Mouse (Mus musculus) gastrocnemius, adult 18-20 months (tissue): ENCODE measurements around the gene Rapgefl1. TPM values are rescaled to one million over a fixed set of nuclear protein-coding genes. Genes with fewer than 3 reads are reported as not detected.
"Not testable (repeated sequence)": the region's sequence is repeated elsewhere in the genome, so short reads cannot be mapped to it uniquely, and the experiment has no call there.

Experiments
- DNase-seq: peaks from one replicate; pipeline ENCODE4 v3.0.0; 2021; ENCODE audit warnings: low spot score
- total RNA-seq, 2 experiments: library from RNA; stranded (reverse); gene quantifications; 2 replicates each; pipeline ENCODE4 v1.2.3; 2021

Gene Rapgefl1
- total RNA-seq, 2 experiments from 2014 or later = 0.09 to 0.14 TPM

DNA sequence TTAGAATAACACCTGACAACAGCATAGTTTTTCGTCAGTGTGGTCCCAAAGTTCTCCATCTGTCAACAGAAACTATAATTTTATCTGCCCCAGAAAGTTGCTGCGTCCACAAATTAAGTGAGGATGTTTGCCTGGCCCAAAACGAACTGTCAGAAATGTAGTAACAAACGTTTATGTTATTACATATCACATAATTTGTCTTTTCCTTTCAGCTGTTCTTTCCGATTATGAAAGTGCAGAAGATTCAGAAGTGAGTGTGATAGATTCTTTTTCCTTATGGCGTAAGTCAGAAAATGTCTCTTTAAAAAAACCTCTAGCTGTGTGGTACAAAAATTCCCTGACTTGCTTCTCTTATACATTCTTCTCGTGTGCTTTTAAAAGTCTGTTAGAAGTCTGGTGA lies 25.9 kb upstream of the Rapgefl1 start:
- DNase-seq = no peak

DNA sequence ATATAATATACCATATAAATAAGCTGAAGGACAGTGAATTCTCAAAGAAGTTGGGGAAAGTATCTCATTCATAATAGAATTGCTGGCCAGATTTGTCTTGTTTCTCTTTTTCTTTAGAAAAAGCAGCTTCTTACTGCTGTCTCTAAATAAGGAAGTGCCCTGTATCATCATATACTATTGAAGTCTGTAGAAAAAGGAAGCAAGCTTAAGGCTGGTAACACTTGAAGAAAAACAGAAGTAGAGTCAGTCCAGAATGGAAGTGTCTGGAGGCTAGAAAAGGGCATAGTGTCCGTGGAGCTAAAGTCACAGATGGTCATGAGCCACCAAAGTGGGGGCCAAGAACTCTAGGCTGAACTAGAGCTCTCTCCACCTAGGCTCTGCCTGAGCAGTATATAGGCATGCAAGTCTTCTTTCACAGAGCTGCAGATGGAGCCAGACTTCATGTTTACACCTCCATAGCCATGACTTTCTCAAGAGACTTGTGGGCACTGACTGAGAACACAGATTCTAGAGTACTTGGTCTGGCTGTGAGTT lies 19.8 kb upstream of the Rapgefl1 start:
- no peak for DNase-seq

DNA sequence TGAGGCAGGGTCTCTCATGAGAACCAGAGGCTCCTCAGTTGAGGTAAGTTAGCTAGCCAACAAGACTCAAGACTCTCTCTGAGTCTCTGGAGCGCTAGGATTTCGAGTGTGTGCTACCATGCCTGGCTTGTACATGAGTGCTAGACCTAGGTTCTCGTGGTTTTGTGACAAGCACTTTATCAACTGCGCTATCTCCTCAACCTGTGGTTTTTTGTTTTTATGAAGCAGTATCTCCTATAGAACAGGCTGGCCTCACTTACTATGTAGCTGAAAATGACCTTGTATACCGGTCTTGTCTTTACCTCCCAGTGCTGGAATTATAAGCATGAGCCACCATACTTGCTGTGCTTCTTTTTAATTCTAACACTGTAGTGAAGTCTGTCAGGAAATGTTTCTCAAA lies 15.6 kb upstream of the Rapgefl1 start:
- DNase-seq = no peak

DNA sequence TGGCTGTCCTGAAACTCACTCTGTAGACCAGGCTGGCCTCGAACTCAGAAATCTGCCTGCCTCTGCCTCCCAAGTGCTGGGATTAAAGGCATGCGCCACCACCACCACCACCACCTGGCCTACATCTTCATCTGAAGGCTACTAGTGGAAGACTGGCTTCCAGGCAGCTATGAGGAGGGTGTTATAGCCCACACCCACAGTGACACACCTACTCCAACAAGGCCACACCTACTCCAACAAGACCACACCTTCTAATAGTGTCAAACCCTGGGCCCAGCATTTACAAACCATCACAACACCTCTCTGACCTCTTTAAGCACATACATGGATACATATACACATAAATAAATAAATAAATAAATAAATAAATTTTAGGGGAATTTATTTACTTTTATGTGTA lies 10.5 kb upstream of the Rapgefl1 start:
- not testable (repeated sequence) for DNase-seq

DNA sequence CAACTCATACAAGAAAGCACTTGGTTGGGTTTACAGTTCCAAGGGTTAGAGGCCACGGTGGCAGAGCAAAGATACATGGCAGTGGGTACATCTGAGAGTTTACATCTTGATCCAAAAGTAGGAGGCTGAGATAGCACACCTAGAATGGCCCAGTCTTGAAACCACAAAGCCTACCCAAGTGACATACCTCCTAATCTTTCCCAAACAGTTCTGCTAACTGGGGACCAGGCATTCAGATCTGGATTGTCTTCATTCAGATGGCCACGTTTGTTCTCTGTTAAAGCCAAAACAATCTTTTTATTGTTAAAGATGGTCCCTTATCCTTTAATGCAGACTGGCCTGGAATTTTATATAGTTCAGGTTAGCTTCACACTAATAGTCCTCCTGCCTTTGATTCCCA lies 8.7 kb upstream of the Rapgefl1 start:
- no peak for DNase-seq

DNA sequence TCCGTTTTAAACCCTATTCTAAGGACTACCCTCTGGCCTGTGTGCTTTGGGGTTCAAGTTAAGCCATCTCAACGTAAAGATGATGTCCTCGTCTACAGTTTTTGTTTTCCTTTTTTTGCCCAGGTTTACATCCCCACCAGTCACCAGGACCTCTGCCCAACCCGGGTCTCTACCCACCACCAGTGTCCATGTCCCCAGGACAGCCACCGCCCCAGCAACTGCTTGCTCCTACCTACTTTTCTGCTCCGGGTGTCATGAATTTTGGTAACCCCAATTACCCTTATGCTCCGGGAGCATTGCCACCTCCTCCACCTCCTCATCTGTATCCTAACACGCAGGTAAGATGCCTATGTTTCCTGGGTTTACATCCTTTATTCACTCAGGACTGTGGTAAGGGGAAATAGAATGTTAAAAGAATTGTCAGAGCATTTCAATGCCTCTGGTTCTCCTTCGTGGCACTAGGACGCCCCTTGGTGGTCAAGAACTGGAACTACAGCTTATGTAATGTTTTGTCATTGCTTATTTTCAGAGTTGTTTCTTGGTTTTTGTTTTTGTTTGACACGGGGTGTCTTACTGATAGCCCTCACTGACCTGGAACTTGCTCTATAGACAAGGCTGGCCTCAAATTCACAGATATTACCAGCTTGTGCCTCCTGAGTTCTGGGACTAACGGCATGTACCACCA lies 7.4 kb upstream of the Rapgefl1 start:
- peak; percentile 42 for DNase-seq

DNA sequence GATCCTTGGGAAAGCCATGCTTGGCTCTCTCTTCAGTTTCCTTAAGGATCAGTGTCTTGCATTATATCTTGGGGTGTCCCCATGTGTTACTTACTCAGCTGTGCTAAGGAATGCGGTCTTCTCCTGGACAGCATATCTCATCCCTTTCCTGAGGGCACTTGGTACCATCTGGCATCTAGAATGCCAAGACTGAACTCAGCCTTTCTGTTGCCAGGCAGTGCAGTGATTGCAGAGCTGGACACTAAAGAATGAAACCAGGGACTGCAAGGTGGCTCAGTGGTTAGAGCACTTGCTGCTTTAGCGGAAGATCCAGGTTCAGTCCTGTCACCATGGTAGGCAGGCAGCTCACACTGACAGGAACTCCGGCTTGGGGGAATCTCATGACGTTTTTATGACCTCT lies 6.7 kb upstream of the Rapgefl1 start:
- no peak for DNase-seq

DNA sequence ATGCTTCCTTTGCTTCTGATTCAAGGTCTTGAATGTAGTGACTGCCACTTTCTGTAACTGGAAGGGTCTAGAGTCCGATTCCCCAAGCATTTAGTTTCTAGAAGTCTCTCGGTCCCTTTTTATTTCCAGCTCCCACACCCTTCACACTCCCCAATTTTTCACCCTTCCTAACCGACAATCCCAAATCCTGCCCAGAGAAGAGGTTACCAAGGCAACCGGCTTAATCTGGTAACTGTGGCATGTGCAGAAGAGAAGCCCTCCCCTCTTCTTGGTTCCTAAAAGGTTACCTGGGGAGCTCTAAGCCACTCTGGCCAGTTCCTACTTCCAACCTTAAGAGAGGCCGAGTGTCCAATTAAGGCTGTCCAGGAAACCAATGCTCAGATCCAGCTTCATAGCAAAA lies 1.3 kb upstream of the Rapgefl1 start:
- no peak for DNase-seq

DNA sequence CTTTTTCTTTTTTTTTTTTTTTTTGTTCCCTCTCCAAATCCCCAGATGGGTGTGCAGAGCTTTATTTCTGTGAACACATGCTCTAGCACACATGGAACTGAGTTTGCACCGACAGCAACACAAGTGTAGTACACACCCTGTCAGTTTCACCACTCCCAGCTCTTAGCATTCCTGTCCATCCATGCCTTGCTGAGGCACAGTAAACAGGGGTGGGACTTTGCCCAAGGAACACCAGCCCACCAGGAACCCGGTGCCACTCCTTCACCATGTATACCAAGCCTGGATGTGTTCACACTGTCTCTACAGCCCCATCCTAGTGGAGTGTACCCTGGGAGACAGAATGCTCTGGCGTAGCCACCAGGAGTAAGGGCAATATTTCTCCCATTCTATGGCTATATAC lies 860 bp upstream of the Rapgefl1 start:
- no peak for DNase-seq

DNA sequence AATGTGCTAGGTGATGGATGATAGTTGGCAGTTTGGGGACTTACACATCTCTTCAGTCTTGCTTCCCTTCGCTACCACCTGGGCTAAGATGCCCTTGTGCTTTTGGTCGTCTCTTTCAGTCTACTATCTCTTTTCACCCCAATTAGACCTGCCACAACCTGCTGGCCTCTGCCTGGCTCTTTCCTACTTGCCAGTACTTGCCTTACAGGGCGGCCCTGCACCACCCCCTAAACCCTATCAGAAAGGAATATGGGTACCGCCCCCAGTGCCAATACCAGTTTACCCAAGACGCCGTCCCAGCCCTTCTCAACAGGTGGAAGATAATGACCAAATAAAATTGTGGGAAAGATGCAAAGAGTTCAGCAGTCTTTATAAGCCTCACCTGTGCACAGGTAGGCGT lies 457 bp upstream of the Rapgefl1 start:
- DNase-seq = no peak

DNA sequence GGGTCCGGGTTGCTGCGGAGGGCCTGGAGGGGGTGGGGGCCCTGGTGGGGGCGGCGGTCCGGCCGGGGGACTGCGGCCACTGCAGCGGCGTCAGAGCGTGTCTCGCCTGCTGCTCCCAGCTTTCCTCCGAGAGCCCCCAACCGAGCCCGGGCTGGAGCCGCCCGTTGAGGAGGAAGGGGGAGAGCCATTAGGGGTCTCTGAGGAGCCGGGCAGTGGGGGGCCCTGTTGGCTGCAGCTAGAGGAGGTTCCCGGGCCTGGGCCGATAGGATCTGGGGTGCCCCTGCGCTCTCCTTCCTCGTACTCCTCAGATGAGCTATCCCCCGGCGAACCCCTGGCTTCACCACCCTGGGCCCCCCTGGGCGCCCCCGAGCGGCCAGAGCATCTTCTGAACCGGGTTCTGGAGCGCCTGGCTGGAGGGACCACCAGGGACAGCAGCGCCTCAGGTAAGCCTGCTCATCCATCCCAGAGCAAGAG lies 683 bp downstream of the Rapgefl1 start:
- no peak for DNase-seq

DNA sequence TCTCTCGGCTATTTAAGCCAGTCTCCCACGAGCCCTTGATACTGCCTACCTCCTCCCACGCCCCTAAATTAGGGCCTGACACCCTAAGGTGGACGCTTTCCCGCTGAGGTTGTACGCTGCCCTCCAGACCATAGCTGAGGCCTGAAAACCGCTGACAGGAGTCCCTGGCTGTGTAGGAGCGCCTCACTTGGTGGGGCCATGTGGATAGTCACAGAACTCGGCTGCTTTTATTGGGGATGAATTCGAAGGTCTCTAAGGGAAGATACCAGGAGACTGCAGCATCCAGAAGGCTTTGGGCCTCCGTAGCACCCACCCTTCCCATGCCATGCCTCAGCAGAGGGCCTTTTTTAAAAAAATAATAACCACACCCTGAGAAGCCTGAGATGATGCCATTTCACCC lies 1.3 kb downstream of the Rapgefl1 start:
- DNase-seq = no peak

DNA sequence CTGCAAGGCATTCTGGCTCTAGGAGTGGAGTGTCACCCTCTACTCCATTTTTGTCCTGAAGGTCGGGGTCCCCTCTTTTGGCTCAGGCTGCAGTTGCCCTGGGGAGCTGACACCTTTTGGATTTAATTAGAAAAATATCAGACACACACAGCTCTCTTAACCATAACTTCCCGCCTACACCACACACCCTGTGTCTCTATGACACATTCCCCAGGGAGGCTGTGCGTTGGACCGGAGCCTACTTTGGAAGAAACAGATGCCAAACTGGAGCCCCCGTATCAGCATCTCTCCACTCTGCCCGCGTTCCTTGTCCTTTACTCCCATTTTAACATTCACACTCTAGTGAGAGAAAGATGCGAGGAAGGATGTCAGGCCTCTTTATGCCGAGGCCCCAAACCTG lies 1.9 kb downstream of the Rapgefl1 start:
- DNase-seq = no peak

DNA sequence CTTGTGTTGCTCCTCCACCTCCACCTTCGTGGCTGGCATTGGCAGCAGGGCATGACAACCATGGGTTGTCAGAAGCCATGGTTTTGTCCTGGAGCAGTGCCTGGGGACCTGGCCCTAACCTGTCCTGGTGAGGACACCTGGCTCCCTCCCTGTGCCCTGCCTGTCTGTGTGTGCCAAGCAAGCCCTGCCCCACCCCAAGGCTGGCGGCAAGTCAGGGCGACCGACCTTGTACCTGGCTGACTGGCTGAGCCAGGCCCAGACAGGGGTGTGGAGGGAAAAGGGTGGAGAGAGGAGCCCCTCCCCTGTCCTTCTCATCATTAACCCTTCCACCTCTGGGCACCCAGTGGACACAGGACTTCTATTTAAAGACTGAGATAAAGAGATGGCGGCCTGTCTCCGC lies 2.8 kb downstream of the Rapgefl1 start:
- DNase-seq = no peak

DNA sequence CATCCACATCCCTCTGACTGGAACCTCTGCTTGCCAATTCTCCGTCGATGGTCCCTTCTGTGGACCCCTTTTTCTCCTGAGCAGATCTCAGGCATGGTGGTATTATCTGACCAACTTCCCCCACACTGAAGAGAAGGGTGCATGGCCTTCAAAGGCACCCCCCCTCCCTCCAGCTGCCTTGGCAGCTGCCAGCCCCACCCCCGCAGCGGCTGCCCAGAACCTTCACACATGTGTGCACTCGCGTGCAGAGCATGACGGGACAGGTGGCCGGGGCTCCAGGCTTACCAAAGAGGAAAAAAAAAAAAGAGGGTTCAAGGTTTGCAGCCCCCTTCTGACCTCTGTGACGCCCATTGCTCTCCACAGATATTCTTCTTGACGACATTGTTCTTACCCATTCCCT lies 3.3 kb downstream of the Rapgefl1 start:
- DNase-seq = no peak

DNA sequence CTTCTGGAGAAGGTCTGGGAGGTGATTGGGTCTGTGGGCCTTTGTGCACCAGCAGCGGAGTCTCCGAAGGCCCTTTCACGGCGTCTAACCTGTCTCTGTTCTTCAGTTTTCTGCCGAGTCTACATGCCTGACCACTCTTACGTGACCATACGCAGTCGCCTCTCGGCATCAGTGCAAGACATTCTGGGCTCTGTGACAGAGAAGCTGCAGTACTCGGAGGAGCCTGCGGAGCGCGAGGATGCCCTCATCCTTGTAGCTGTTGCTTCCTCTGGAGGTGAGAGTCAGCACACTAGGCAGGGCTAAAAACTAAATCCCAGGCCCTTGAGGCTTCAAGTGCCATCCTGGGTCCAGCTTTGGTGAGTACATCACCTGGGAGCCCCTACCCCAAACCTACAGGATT lies 9.4 kb downstream of the Rapgefl1 start:
- DNase-seq = no peak

DNA sequence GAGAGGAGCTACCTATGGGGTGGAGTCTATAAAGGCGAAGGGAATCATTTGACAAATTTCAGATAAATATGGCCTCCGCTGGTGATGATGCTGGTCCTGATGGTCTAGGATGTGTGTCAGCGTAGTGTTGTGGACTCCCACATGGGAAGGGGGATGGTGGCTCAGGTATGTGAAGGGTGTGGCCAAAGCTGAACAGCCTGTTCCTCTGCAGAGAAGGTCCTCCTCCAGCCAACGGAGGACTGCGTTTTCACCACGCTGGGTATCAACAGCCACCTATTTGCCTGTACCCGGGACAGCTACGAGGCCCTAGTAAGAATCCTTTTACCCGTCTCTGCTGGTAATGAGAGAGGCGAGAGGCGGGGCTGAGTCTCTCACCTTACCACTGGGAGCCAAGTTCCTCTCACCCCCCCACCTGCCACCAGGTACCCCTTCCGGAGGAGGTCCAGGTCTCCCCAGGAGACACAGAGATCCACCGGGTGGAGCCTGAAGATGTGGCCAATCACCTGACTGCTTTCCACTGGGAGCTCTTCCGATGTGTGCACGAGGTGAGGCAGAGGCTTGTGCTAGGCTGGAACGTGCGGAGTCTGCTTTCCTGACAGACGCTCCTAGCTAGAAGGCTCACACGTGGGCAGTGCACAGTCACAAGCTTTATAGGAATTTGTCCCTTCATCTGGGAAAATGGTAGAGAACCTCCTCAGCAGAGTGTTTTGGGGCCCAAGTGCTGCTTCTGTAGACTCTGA lies 10.4 kb downstream of the Rapgefl1 start:
- DNase-seq = no peak

DNA sequence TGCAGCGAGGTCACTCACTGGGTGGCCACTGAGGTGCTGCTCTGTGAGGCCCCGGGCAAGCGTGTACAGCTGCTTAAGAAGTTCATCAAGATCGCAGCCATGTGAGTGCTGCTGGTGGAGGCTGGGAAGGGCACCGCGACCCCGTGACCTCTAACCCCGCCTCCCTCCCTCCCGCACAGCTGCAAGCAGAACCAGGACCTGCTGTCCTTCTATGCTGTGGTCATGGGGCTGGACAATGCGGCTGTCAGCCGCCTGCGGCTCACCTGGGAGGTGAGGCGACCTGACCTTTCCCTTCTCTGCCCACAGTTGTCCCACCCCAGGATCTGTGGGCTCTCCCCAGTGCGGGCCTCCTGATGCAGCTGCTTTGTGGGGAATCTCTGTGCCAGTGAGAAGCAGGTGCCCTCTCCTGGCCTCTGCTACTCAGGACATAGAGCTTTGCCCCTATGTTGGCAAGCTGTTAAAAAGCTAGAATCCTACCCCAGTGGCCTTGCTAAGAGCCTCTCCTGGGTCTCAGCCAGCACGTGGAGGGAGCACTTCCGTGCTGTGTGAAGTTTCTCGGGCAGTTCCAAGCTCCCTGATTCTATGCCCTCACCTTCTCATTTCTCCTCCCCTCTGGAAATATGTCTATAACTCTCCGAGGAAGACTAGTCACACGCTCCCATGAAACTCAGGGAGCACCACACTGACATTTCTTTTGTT lies 12.8 kb downstream of the Rapgefl1 start:
- DNase-seq = no peak

DNA sequence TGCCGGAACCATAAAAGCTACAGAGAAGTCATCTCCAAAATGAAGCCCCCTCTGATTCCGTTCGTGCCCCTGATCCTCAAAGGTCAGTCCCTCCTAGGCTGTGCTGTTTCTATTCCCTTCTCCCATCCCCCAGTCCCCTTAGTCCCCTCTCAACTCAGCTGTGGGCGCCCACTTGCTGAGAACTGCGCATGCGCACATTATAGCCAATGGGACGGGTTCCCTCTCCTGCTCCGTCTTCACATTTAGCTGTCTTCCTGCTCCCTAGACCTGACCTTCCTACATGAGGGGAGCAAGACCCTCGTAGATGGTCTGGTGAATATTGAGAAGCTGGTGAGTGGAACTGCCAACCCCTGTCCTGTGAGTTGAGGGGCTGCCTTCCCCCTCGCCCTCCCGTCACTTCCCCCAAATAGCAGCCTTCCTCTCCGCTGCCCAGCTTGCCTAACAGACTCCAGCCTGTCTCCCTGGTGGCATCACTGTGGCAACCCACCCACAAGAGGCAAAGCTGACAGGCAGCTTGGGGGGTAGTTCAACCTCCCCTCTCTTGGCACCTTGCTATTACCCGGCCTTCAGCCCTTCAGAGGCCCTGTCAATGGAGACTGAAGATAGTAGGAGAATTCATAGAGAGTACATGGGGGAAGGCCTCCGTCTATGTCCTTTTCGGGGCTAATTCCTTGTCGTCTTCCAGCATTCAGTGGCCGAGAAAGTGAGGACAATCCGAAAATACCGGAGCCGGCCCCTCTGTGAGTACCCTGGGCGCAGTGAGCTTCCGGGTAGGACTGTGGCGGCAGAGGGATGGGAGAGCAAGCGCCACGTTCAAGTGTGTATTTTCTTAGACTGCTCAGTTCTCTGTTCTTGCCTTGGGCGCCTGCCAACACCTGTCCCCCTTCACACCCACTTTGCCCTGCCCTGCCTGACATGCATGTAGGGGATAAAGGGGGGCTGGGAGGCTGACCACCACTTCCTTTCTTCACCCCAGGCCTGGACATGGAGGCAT lies 13.8 kb downstream of the Rapgefl1 start:
- DNase-seq = no peak

DNA sequence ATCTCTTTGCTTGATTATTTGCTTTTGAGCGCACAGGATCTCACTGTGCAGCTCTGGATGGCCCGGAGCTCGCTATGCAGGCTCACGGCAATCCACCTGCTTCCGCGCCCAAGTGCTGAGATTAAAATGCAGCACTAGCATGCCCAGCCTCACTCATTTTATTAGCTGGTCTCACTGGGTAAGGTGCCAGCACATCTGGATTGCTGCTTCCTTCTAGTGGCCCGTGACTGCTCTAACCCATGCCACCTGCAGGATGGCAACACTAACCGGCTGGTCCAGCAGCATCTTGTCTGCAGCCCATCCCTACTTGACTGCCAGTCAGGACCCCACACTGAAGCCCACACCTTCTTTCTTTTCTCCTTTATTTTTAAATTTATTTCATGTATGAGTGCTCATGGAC lies 17.5 kb downstream of the Rapgefl1 start:
- DNase-seq = no peak

DNA sequence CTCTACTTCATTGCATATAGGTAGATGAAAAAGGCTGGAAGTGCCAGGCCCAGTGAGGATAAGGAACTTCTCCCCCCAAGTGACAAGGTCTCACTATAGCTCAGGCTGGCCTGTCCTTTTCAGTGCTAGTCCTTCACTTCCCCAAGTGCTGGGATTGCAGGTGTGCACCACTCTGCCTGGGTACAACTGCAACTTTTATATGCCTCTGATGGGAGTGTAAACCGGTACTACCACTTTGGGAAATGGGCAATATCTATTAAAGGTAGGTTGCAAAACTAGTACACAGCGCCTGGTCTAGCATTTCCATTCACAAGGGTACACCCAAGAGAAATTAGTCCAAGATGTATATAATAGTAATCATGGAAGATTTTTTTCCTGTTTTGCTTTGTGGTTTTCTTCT lies 18.1 kb downstream of the Rapgefl1 start:
- DNase-seq = no peak
